Mouse (Mus musculus) monocyte, adult 5-6 weeks (primary cell): ENCODE measurements at regions not wholly inside any gene's neighbourhood (a gene's known extent, or its start where the extent isn't known, plus 50 kb on each side); places are given as distances from the start of the nearest gene placed in this dataset.
"Not testable (repeated sequence)": the region's sequence is repeated elsewhere in the genome, so short reads cannot be mapped to it uniquely, and the experiment has no call there.

Experiments
- ATAC-seq: fragments of 153-309, 156-312 bp; replicated peaks from 2 replicates; pipeline ENCODE4 v1.8.0; 2017; ENCODE audit warnings: mild to moderate bottlenecking; ENCODE audit not compliant: low TSS enrichment, insufficient number of reproducible peaks, severe bottlenecking, poor library complexity, low FRiP score

- no peak for ATAC-seq
These were observed 498.7 kb upstream of the N6amt1 start for GRCm38 (mm10) chr16:86855312-86855711.

DNA sequence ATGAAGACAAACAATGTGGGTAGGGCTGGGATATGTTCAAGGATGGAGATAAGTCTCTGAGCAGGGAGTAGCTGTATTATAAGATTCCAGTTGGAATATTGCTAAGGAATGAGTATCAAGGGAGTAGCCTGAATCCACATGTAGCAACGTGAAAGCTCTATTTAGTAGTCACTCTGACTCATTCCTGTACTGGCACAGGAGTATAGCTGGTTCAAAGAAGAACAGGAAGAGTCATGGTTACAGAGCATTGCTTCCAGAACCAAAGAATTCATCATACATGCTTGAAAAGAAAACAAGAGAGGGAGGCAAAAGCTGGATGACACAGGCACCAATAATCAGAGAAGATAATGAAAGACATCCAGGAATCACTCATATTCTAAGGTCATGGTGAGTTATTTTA lies 500.6 kb upstream of the N6amt1 start:
- no peak for ATAC-seq

DNA sequence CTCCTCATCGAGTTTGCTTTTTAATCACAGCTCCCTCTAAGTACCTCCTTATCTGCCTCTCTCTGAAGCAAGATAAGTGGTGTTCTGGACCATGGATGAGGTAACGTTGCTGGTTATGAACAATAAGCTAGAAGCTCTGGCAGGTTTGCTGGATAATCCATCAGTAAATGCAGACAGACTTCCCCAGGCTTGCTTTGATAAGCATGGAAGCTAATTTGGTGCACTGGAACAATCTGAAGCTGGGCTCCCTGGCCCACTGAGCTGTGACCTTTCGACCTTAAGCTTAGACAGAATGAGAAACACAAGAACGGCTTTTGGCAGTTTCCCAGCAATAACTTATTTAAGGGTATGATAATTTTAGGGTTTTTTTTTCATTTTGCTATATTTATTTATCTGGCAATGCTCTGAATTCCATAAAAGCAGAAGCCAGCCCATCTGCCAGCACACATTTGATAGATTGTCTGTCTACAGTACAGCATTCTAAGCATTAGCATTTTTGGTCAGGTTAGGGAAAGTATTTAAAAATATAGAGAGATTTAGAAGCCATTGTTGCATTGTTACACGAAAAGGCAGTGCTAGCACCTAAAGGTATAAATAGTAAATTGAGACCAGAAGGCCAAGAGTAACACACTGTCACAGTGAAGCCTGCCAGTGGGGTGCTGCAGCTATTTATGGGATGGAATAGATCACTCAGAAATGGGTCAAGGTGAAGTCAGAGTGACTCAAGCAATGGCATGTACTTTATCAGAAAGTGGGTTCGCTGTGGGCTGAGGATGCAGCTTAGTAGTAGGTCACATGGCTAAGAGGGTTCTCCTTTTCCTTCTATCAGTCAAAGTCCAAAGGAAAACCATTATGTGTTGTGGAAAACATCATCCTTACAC lies 515.3 kb upstream of the N6amt1 start:
- ATAC-seq, result no peak

GRCm38 (mm10) chr16:86827645-86828044 lies 526.3 kb upstream of the N6amt1 start:
- ATAC-seq, result no peak

- ATAC-seq, result no peak
These were observed 527.3 kb upstream of the N6amt1 start for GRCm38 (mm10) chr16:86826641-86827040.

- no peak for ATAC-seq
These were observed 530.5 kb upstream of the N6amt1 start for GRCm38 (mm10) chr16:86823496-86823895.

- ATAC-seq, result no peak
These were observed 532.4 kb upstream of the N6amt1 start for GRCm38 (mm10) chr16:86821586-86821985.

DNA sequence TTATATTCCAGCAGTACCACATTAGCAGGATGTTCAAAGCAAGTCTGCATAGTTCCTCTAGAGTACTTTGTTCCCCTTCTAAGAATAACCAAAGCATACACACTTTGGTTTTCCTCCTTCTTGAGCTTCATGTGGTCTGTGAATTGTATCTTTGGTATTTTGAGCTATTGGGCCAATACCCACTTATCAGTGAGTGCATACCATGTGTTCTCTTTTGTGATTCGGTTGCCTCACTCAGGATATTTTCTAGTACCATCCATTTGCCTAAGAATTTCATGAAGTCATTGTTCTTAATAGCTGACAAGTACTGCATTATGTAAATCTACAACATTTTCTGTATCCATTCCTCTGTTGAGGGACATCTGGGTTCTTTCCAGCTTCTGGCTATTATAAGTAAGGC lies 535.3 kb upstream of the N6amt1 start:
- not testable (repeated sequence) for ATAC-seq

DNA sequence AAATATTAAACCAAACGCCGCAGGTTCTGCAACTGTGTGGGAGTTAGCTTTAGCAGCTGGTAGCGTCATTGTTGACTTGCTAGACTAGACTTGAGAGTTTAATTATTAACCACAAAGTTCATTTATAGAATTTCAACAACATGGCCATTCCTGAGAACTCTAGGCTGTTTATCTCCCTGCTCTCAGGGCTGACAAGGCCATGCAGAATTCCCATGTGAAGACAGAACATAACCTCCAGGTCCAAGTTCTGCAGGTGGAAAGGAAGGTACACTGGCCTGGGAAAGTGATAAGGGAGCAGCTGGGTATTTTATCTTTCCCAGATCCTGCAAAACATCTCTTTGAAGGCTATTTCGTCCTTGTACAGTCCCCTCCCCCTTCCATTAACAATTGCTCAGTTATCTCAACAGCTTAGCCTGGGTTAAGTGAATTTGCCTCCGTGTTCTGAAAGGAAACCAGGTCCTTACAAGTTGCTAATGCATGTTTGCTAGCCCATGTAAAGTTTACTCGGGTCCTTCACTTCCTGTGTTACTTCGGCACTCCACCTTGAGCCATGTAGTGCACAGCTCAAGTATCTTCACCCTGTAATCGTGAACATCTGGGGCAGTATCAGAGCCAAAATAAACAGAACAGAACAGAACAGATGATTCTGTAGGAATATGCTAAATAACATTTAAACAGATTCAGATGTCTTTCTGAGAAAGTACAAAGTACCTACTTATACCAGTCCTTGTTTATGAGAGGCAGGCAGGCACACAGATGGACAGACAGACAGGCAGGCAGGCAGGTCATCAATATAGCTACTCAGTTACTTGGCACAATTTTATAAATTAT lies 537.0 kb upstream of the N6amt1 start:
- no peak for ATAC-seq

DNA sequence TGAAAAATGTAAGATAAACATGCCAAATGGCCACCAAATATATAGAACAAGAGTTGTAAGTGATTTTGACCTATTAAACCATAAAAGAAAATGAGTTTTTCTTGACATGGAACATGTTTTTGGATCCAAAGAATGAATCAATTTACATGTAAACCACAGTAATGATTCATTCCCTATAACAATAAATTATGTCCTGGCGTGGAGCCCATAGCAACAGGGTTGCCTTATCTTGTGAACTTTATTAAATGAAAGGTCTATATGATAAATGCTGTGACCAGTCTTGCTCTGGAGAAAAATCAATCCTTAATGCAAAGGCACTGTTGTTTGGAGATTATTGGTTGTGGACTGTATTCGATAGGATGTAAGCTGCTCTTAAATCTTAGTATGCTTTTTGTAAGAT lies 538.0 kb upstream of the N6amt1 start:
- no peak for ATAC-seq

GRCm38 (mm10) chr16:86812692-86813091 lies 541.3 kb upstream of the N6amt1 start:
- ATAC-seq, result no peak

GRCm38 (mm10) chr16:86808644-86809324 lies 545.2 kb upstream of the N6amt1 start:
- ATAC-seq, result no peak

DNA sequence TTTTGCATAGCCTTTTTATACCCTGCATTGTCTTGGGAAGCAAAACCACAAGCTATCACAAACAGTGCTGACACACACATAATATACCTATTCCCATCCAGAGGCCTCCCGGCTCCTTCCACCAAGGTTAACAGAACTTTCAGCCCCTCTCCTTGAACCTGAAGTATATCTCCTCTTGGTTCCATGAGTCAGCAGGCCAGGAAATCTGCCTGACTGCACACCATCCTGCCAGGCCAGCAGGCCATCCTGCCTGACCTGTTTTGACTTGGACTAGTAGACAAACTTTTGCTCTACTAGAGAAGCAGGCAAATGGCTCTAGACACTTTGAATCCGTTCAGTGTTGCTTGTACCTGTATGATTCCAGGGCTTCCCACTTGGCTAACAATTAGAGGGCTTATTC lies 547.6 kb upstream of the N6amt1 start:
- no peak for ATAC-seq

GRCm38 (mm10) chr16:86776086-86776485 lies 577.9 kb upstream of the N6amt1 start:
- no peak for ATAC-seq

DNA sequence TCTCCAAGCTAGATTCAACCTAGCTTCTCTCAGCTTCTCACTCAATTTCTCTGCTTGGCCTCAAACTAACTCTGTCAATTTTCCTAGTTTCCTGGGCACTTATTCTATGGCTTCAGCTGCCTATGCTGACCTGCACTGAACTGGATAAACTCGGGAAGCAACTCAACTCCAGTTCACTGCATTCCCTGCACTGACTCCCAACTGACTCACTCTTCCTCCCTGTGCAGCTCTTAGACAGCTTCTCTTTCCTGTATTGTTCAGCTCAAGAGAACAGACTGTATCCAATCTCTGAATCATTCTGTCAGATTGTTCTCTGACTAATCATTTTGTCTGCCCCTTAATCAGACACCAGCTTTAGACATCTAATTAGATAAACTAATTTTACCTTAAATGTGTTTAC lies 581.4 kb upstream of the N6amt1 start:
- no peak for ATAC-seq

DNA sequence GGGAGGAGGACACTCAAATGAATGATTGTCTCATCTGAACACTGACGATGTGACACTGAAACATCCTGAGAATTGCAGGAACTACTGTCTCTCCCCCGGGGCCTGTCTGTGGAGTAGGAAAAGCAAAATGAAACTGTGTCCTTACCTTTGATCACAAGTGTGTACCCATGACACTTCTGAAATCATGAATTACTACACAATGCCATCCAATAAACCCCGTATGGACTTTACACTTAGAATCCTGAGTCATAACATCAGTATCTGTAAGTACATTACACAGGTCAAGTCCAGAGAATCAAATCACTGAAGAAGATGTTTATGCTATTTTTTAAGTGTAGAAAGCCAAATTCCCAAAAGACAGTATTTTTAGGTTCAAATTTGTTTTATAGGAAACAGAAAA lies 585.1 kb upstream of the N6amt1 start:
- ATAC-seq, result no peak

- no peak for ATAC-seq
These were observed 585.6 kb upstream of the N6amt1 start for GRCm38 (mm10) chr16:86768355-86768754.

DNA sequence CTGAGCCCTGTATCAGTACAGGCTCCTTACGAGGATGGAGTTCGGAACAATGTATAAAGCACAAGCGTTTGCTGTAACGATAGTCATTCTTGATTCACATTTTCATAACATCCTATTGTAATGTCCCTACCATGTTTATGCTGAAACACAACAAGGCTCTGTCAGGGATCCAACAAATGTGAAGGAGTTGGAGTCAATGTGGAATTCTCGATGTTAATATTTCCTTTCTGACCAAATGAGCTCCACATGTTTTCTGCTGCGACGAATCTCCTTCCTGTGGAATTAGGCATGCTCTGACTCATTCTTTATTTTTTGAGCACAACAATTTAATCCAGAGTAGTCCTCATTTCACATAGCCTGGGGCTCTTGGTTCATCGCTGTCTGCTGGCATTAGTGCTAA lies 588.0 kb upstream of the N6amt1 start:
- no peak for ATAC-seq

DNA sequence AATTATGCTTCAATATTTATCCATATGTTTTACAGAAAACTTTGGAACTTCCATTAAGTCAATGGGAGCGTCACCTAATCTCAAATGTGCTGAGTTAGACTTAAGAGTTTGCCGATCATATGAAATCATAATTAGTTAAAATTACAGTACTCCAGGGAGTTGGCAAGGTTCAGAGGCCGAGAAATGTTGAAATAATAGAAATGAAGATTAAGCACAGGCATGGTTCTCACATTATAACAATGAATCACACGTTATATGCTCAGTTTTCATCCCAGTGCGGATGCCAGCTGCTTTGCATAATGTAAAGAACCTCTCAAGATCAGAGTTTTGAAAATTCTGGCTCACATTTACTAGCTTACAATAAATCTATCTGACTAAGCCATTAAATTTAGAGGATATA lies 612.7 kb upstream of the N6amt1 start:
- no peak for ATAC-seq
